Mouse (Mus musculus): ENCODE measurements around the gene Cdh13.

GRCm38 (mm10) chr8:118626425-118626824 is 342.9 kb downstream of the Cdh13 start:
- TF ChIP-seq GATA1 (IDR thresholded peaks at IDR 0.05; ENCODE audit: low read length), result no peak
- TF ChIP-seq TAL1 (IDR thresholded peaks at IDR 0.05; ENCODE audit: low read length), result no peak

Measured in erythroblast, embryonic 14.5 days (primary cell).